Mouse (Mus musculus): ENCODE data around the gene Krtap4-7. TPM values are rescaled to one million over a fixed set of nuclear protein-coding genes. Genes with fewer than 3 reads are reported as not detected.

Gene Krtap4-7
- polyA plus RNA-seq, 1 experiment from 2014 or later, result not detected

Other genes starting within 250 kb of the Krtap4-7 start
- 0.07 TPM in 1 of 2 replicates, not detected in the other for gene Krt12, start 221.8 kb downstream of the Krtap4-7 start, polyA plus RNA-seq (2015; fragmentation: Nextera tagmentation; extraction: Ambion mirVana)
- 0.29 and 0.39 TPM in 2 replicates for gene Krt20, start 205.9 kb downstream of the Krtap4-7 start, polyA plus RNA-seq (2015; fragmentation: Nextera tagmentation; extraction: Ambion mirVana)
- 3.9 and 5.1 TPM in 2 replicates for gene Krt23, start 151.0 kb downstream of the Krtap4-7 start, polyA plus RNA-seq (2015; fragmentation: Nextera tagmentation; extraction: Ambion mirVana)
- gene Krt39, start 122.8 kb downstream of the Krtap4-7 start, polyA plus RNA-seq (2015; fragmentation: Nextera tagmentation; extraction: Ambion mirVana), result not detected in 2 replicates
- gene Krt40, start 100.9 kb downstream of the Krtap4-7 start, polyA plus RNA-seq (2015; fragmentation: Nextera tagmentation; extraction: Ambion mirVana), result not detected in 2 replicates
- not detected in 2 replicates for gene Krtap3-3, start 93.2 kb downstream of the Krtap4-7 start, polyA plus RNA-seq (2015; fragmentation: Nextera tagmentation; extraction: Ambion mirVana)
- gene Krtap3-2, start 87.2 kb downstream of the Krtap4-7 start, polyA plus RNA-seq (2015; fragmentation: Nextera tagmentation; extraction: Ambion mirVana), result not detected in 2 replicates
- not detected in 2 replicates for gene Gm11939, start 84.6 kb downstream of the Krtap4-7 start, polyA plus RNA-seq (2015; fragmentation: Nextera tagmentation; extraction: Ambion mirVana)
- not detected in 2 replicates for gene Krtap3-1, start 77.5 kb downstream of the Krtap4-7 start, polyA plus RNA-seq (2015; fragmentation: Nextera tagmentation; extraction: Ambion mirVana)
- not detected in 2 replicates for gene Krtap1-5, start 63.1 kb downstream of the Krtap4-7 start, polyA plus RNA-seq (2015; fragmentation: Nextera tagmentation; extraction: Ambion mirVana)
- not detected in 2 replicates for gene Krtap1-4, start 60.4 kb downstream of the Krtap4-7 start, polyA plus RNA-seq (2015; fragmentation: Nextera tagmentation; extraction: Ambion mirVana)
- not detected in 2 replicates for gene Krtap1-3, start 52.8 kb downstream of the Krtap4-7 start, polyA plus RNA-seq (2015; fragmentation: Nextera tagmentation; extraction: Ambion mirVana)
- not detected in 2 replicates for gene Krtap9-3, start 46.0 kb downstream of the Krtap4-7 start, polyA plus RNA-seq (2015; fragmentation: Nextera tagmentation; extraction: Ambion mirVana)
- not detected in 2 replicates for gene Gm11938, start 40.8 kb downstream of the Krtap4-7 start, polyA plus RNA-seq (2015; fragmentation: Nextera tagmentation; extraction: Ambion mirVana)
- not detected in 2 replicates for gene Gm11937, start 33.9 kb downstream of the Krtap4-7 start, polyA plus RNA-seq (2015; fragmentation: Nextera tagmentation; extraction: Ambion mirVana)
- not detected in 2 replicates for gene Krtap2-4, start 29.2 kb downstream of the Krtap4-7 start, polyA plus RNA-seq (2015; fragmentation: Nextera tagmentation; extraction: Ambion mirVana)
- gene Gm11562, start 23.7 kb downstream of the Krtap4-7 start, polyA plus RNA-seq (2015; fragmentation: Nextera tagmentation; extraction: Ambion mirVana), result not detected in 2 replicates
- gene Krtap4-1, start 15.9 kb downstream of the Krtap4-7 start, polyA plus RNA-seq (2015; fragmentation: Nextera tagmentation; extraction: Ambion mirVana), result not detected in 2 replicates
- gene Krtap4-2, start 9.0 kb downstream of the Krtap4-7 start, polyA plus RNA-seq (2015; fragmentation: Nextera tagmentation; extraction: Ambion mirVana), result not detected in 2 replicates
- not detected in 2 replicates for gene Gm11555, start 6.1 kb upstream of the Krtap4-7 start, polyA plus RNA-seq (2015; fragmentation: Nextera tagmentation; extraction: Ambion mirVana)
- gene Gm11563, start 14.9 kb upstream of the Krtap4-7 start, polyA plus RNA-seq (2015; fragmentation: Nextera tagmentation; extraction: Ambion mirVana), result not detected in 2 replicates
- gene Krtap4-6, start 21.9 kb upstream of the Krtap4-7 start, polyA plus RNA-seq (2015; fragmentation: Nextera tagmentation; extraction: Ambion mirVana), result not detected in 2 replicates
- not detected in 2 replicates for gene Gm14190, start 46.7 kb upstream of the Krtap4-7 start, polyA plus RNA-seq (2015; fragmentation: Nextera tagmentation; extraction: Ambion mirVana)
- not detected in 2 replicates for gene Gm14180, start 90.2 kb upstream of the Krtap4-7 start, polyA plus RNA-seq (2015; fragmentation: Nextera tagmentation; extraction: Ambion mirVana)
- gene Gm11595, start 128.8 kb upstream of the Krtap4-7 start, polyA plus RNA-seq (2015; fragmentation: Nextera tagmentation; extraction: Ambion mirVana), result not detected in 2 replicates
- not detected in 2 replicates for gene Krtap4-8, start 136.6 kb upstream of the Krtap4-7 start, polyA plus RNA-seq (2015; fragmentation: Nextera tagmentation; extraction: Ambion mirVana)
- not detected in 2 replicates for gene Krtap4-9, start 141.1 kb upstream of the Krtap4-7 start, polyA plus RNA-seq (2015; fragmentation: Nextera tagmentation; extraction: Ambion mirVana)
- not detected in 2 replicates for gene Gm11596, start 149.4 kb upstream of the Krtap4-7 start, polyA plus RNA-seq (2015; fragmentation: Nextera tagmentation; extraction: Ambion mirVana)
- not detected in 2 replicates for gene Gm11569, start 154.8 kb upstream of the Krtap4-7 start, polyA plus RNA-seq (2015; fragmentation: Nextera tagmentation; extraction: Ambion mirVana)
- gene Gm11554, start 160.4 kb upstream of the Krtap4-7 start, polyA plus RNA-seq (2015; fragmentation: Nextera tagmentation; extraction: Ambion mirVana), result not detected in 2 replicates
- not detected in 2 replicates for gene Krtap4-13, start 165.8 kb upstream of the Krtap4-7 start, polyA plus RNA-seq (2015; fragmentation: Nextera tagmentation; extraction: Ambion mirVana)
- gene Gm11564, start 171.6 kb upstream of the Krtap4-7 start, polyA plus RNA-seq (2015; fragmentation: Nextera tagmentation; extraction: Ambion mirVana), result not detected in 2 replicates
- gene 2300003K06Rik, start 194.0 kb upstream of the Krtap4-7 start, polyA plus RNA-seq (2015; fragmentation: Nextera tagmentation; extraction: Ambion mirVana), result not detected in 2 replicates
- not detected in 2 replicates for gene Krtap4-16, start 207.5 kb upstream of the Krtap4-7 start, polyA plus RNA-seq (2015; fragmentation: Nextera tagmentation; extraction: Ambion mirVana)
- gene Gm11568, start 213.8 kb upstream of the Krtap4-7 start, polyA plus RNA-seq (2015; fragmentation: Nextera tagmentation; extraction: Ambion mirVana), result not detected in 2 replicates
- gene Gm11559, start 220.4 kb upstream of the Krtap4-7 start, polyA plus RNA-seq (2015; fragmentation: Nextera tagmentation; extraction: Ambion mirVana), result not detected in 2 replicates
- not detected in 2 replicates for gene Krtap9-1, start 229.3 kb upstream of the Krtap4-7 start, polyA plus RNA-seq (2015; fragmentation: Nextera tagmentation; extraction: Ambion mirVana)
- not detected in 2 replicates for gene Gm11567, start 235.1 kb upstream of the Krtap4-7 start, polyA plus RNA-seq (2015; fragmentation: Nextera tagmentation; extraction: Ambion mirVana)